Mouse (Mus musculus) G1E (cell line): ENCODE results near the gene Cadm2. TPM values are rescaled to one million over a fixed set of nuclear protein-coding genes. Genes with fewer than 3 reads are reported as not detected.

ENCODE experiments used
- ATAC-seq: 2 replicates; pipeline ENCODE4 v1.8.0; 2016; ENCODE audit warnings: mild to moderate bottlenecking; ENCODE audit not compliant: insufficient number of reproducible peaks, poor library complexity, low FRiP score, severe bottlenecking; ENCODE audit errors: extremely low read depth
- DNase-seq: peaks from one replicate; pipeline ENCODE4 v3.0.0; 2012; ENCODE audit warnings: low spot score
- H3K27me3 ChIP-seq: 2 replicates; pipeline ENCODE4 v1.6.1; 2012; ENCODE audit warnings: mild to moderate bottlenecking, low read length, inconsistent platforms; ENCODE audit not compliant: insufficient read depth
- H3K36me3 ChIP-seq: replicated peaks from 2 replicates; pipeline ENCODE3; 2012; ENCODE audit warnings: mild to moderate bottlenecking, inconsistent platforms
- H3K4me1 ChIP-seq: 2 replicates; pipeline ENCODE4 v1.6.1; 2012; ENCODE audit warnings: low read depth, low read length, inconsistent platforms, mixed read lengths; ENCODE audit not compliant: insufficient read depth
- H3K4me3 ChIP-seq: 2 replicates; pipeline ENCODE4 v1.5.1; 2012; ENCODE audit warnings: low read depth, mild to moderate bottlenecking, inconsistent platforms, low read length, moderate library complexity, mixed read lengths
- H3K9me3 ChIP-seq: replicated peaks from 2 replicates; pipeline ENCODE4 v1.6.1; 2012; ENCODE audit warnings: inconsistent platforms
- CTCF ChIP-seq: IDR thresholded peaks from 2 replicates; pipeline ENCODE4 v1.5.1; 2012; ENCODE audit warnings: low read depth, low read length, inconsistent platforms, mixed read lengths
- GATA1 ChIP-seq: IDR thresholded peaks from 2 replicates; pipeline ENCODE4 v1.6.1; 2012; ENCODE audit warnings: borderline replicate concordance, low read length, inconsistent platforms, mixed read lengths
- GATA2 ChIP-seq: IDR thresholded peaks from 2 replicates; pipeline ENCODE4 v1.6.1; 2012; ENCODE audit warnings: low read depth, low read length, inconsistent platforms, borderline replicate concordance
- POLR2AphosphoS5 ChIP-seq: IDR thresholded peaks from 2 replicates; pipeline ENCODE4 v1.6.1; 2012; ENCODE audit warnings: low read depth, low read length, inconsistent platforms; ENCODE audit not compliant: insufficient replicate concordance
- TAL1 ChIP-seq: conservative IDR thresholded peaks from 2 replicates; pipeline ENCODE4 v1.6.1; 2012; ENCODE audit warnings: low read depth, low read length, inconsistent platforms, mixed read lengths
- polyA plus RNA-seq: library from polyadenylated mRNA; stranded (reverse); fragments of >175 nt; gene quantifications from 2 replicates; pipeline ENCODE4 v1.2.3, GENCODE M21; 2012
- total RNA-seq, 2 experiments: library from RNA; stranded (forward) in 1 of 2; stranded (reverse) in 1 of 2; fragments of 200-1000 nt in 1 of 2; fragments of >200 nt in 1 of 2; fragmentation: Nextera tagmentation in 1 of 2; gene quantifications; 2 replicates each; pipeline ENCODE4 v1.2.3; 2014 to 2017

Gene Cadm2
- total and polyA plus RNA-seq, 3 experiments, result 0.05 TPM; not detected in 2

DNA sequence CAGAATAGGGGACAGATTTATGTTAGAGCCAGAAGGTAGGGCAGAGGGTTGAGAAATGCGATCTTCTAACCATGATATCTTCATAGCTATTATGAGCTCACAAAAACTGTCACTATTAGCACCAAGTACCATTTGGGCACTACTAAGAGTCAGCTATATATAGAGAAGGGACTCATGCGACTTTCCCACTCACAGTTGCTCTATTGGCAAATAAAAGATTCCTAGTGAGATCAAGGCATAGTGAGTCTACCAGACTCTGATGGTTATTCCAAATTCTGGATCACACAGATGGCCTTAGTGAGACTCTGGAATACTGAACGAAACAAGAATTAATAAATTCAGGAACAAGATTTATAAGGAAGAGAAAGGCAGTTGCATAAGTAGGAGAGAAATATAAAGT lies 827.6 kb downstream of the Cadm2 start:
- Histone ChIP-seq H3K27me3 (no peaks in the 10 kb centered on the region), H3K4me3 (no peak overlapping the region), H3K9me3 (no peaks in the 10 kb centered on the region), H3K4me1 (no peaks in the 10 kb centered on the region), H3K36me3 (no peaks in the 10 kb centered on the region)
- ATAC-seq (no peak), DNase-seq (no peak)
- TF ChIP-seq POLR2AphosphoS5 (no peak), GATA1 (no peak), TAL1 (no peak), CTCF (no peak), GATA2 (no peak)

DNA sequence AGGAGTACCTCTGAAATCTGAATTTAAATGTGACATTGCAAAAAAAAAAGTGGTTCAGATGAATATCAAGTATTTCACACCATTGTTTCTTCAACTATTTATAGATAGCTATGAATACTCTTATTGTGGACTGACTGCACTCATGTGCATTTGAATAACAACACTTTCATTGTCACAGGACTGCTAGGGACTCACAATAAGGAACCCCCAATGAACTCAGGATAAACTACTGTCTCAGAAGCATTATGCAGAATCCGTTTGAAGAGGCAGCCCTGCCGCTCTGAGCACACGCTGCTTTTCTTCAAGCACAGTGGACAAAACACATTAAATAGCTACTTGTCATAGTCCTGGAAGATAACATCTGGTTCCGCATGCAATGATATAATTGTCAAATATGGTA lies 848.8 kb downstream of the Cadm2 start:
- Histone ChIP-seq H3K4me1 (no peaks in the 10 kb centered on the region), H3K36me3 (no peaks in the 10 kb centered on the region), H3K4me3 (no peak overlapping the region), H3K9me3 (no peaks in the 10 kb centered on the region), H3K27me3 (no peaks in the 10 kb centered on the region)
- no peak for TF ChIP-seq GATA2
- no peak for TF ChIP-seq GATA1
- TF ChIP-seq TAL1, result no peak
- DNase-seq (no peak), ATAC-seq (no peak)

DNA sequence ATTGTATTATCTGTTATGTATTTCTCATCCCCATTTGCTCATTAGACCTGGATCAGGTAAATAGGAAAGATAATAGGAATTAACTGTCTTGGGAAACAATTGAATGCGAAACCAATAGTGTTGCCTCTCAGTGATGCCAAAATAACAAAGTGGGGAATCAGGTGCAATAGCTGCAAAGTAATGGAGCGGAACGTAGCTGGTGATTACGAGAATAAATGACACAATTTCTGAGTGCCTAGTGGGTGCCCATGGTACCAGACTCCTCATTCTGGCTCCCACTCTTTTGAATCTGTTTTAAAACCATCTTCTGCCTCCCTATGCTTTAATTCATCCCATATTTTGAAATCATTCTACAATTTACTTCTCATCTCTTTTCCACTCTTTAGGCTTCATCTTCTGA lies 851.2 kb downstream of the Cadm2 start:
- Histone ChIP-seq H3K36me3 (no peaks in the 10 kb centered on the region), H3K9me3 (no peaks in the 10 kb centered on the region), H3K4me3 (no peak overlapping the region), H3K27me3 (no peaks in the 10 kb centered on the region), H3K4me1 (no peaks in the 10 kb centered on the region)
- no peak for DNase-seq
- ATAC-seq, result no peak
- TF ChIP-seq GATA2 (no peak), CTCF (no peak), POLR2AphosphoS5 (no peak), TAL1 (no peak), GATA1 (no peak)

- Histone ChIP-seq H3K36me3 (no peaks in the 10 kb centered on the region), H3K27me3 (no peaks in the 10 kb centered on the region), H3K4me3 (no peak overlapping the region), H3K9me3 (no peaks in the 10 kb centered on the region), H3K4me1 (no peaks in the 10 kb centered on the region)
- no peak for ATAC-seq
- TF ChIP-seq POLR2AphosphoS5 (no peak), GATA2 (no peak), GATA1 (no peak), CTCF (no peak), TAL1 (no peak)
- no peak for DNase-seq
Observed at GRCm38 (mm10) chr16:66768684-66769389, 851.9 kb downstream of the Cadm2 start.

- DNase-seq (no peak), ATAC-seq (no peak)
- H3K27me3 ChIP-seq, result no peaks in the 10 kb centered on the region
- H3K36me3 ChIP-seq, result no peaks in the 10 kb centered on the region
- TF ChIP-seq GATA1 (no peak), GATA2 (no peak), POLR2AphosphoS5 (no peak), TAL1 (no peak), CTCF (no peak)
- H3K4me1 ChIP-seq, result no peaks in the 10 kb centered on the region
- no peak overlapping the region for H3K4me3 ChIP-seq
- H3K9me3 ChIP-seq, result no peaks in the 10 kb centered on the region
Observed at GRCm38 (mm10) chr16:66761546-66762473, 858.9 kb downstream of the Cadm2 start.

- Histone ChIP-seq H3K9me3 (0 out of 2 replicates have a peak, but pooled peaks cover 2% of the 10 kb centered on the region), H3K27me3 (no peaks in the 10 kb centered on the region), H3K4me1 (no peaks in the 10 kb centered on the region), H3K4me3 (no peak overlapping the region), H3K36me3 (no peaks in the 10 kb centered on the region)
- DNase-seq (no peak), ATAC-seq (no peak; the same call in 1 of the 2 replicates)
- no peak for TF ChIP-seq TAL1
- no peak for TF ChIP-seq GATA1
- TF ChIP-seq POLR2AphosphoS5, result no peak
- TF ChIP-seq CTCF, result no peak
- no peak for TF ChIP-seq GATA2
Observed at GRCm38 (mm10) chr16:66748533-66748932, 872.2 kb downstream of the Cadm2 start.
